Mouse (Mus musculus) kidney, postnatal 0 days (tissue): ENCODE measurements around the gene Gm17018. TPM values are rescaled to one million over a fixed set of nuclear protein-coding genes. Genes with fewer than 3 reads are reported as not detected.

Source experiments
- ATAC-seq: fragments of 200-750 bp; cut with Nextera tagmentation; replicated peaks from 2 replicates; pipeline ENCODE4 v1.8.0; 2017; ENCODE audit warnings: low read depth, moderate number of reproducible peaks, moderate TSS enrichment, moderate library complexity; ENCODE audit not compliant: low FRiP score
- DNase-seq: peaks from one replicate; pipeline ENCODE4 v3.0.0-alpha.2; 2016; ENCODE audit warnings: low spot score
- H3K27ac ChIP-seq: fragments of 300-500 bp; sonication (generic); 2 replicates; pipeline ENCODE4 v1.5.1; 2014; ENCODE audit warnings: mild to moderate bottlenecking
- H3K27me3 ChIP-seq: fragments of 300-500 bp; sonication (generic); 2 replicates; pipeline ENCODE4 v1.6.1; 2014; ENCODE audit warnings: low read length, mixed read lengths; ENCODE audit not compliant: insufficient read depth
- H3K36me3 ChIP-seq: fragments of 300-500 bp; sonication (generic); 2 replicates; pipeline ENCODE4 v1.6.1; 2014; ENCODE audit warnings: low read length, mixed read lengths; ENCODE audit not compliant: insufficient read depth
- H3K4me1 ChIP-seq: fragments of 300-500 bp; sonication (generic); replicated peaks from 2 replicates; pipeline ENCODE4 v1.6.1; 2014; ENCODE audit warnings: antibody characterized with exemption, low read length, mixed read lengths; ENCODE audit not compliant: insufficient read depth
- H3K4me2 ChIP-seq: fragments of 300-500 bp; sonication (generic); 2 replicates; pipeline ENCODE4 v1.6.1; 2014; ENCODE audit warnings: mild to moderate bottlenecking, low read length, moderate library complexity, mixed read lengths
- H3K4me3 ChIP-seq: fragments of 300-500 bp; sonication (generic); replicated peaks from 2 replicates; pipeline ENCODE4 v1.5.1; 2014; ENCODE audit warnings: low read depth, low read length
- H3K9ac ChIP-seq: fragments of 300-500 bp; sonication (generic); 2 replicates; pipeline ENCODE4 v1.6.1; 2014; ENCODE audit warnings: low read depth, low read length
- H3K9me3 ChIP-seq: fragments of 300-500 bp; sonication (generic); replicated peaks from 2 replicates; pipeline ENCODE4 v1.6.1; 2016; ENCODE audit warnings: low read length, inconsistent platforms, mixed read lengths
- CTCF ChIP-seq: IDR thresholded peaks from 2 replicates; pipeline ENCODE4 v1.5.1; 2016; ENCODE audit warnings: antibody characterized with exemption, low read depth, mild to moderate bottlenecking, moderate library complexity
- WGBS: fragments of 180-500 bp; shearing (Covaris S2); extraction: QIAGEN DNeasy Blood & Tissue Kit; methylation state at CpG from one replicate; pipeline ENCODE4 v1.1.7; 2014; 5-methylcytosine and 5-hydroxymethylcytosine counted together
- polyA plus RNA-seq: library from polyadenylated mRNA; unstranded; fragments of >200 nt; fragmentation: Nextera tagmentation; extraction: Ambion mirVana; gene quantifications from 2 replicates; pipeline ENCODE4 v1.2.1, GENCODE M21; 2015

Gene Gm17018
- 48.6 and 49.2 TPM in 2 replicates for polyA plus RNA-seq

DNA sequence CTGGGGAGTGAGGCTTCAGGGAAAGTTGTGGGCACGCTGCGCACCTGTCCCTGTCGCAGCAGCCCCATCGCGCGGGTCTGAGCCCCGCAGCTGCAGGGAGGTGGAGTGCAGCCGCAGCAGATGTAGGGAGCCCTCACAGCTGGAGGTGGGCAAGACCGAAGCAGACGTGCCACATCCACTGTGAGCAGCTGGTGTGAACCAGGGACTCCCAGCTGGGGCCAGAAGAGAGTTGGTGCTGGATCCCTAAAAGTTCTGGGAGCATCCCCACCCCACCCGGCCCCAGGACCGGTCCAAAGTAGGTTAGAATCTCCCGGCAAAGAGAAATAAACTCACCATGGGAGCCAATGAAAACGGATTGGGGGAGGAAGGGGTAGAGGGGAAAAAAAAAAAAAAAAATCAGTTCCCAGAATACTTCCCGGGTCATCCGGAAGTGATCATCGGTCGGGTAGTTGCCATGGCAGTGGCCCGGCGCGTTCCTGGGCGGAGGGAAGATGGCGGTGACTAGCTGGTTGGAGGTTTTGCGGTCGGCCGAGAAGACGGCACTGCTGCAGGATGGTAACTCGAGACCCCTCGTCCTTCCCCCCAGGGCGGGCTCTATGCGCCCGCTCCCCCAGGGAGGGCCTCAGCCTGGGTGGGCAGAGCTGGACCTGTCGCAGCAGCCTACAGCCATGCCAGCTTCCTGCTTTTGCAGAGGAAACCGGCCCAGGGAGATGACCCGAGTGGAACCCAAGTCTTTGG lies at the start of gene Gm17018, which contains the start of gene Poll:
Gm17018 (plus strand) TSS at position 463 of the 738 bp plus-strand sequence.
Poll (minus strand) TSS at position 379 of the 738 bp plus-strand sequence.
- no peak for TF ChIP-seq CTCF
- peak within 1 kb of the TSS; percentile 52; the same call in 1 of the 2 replicates for H3K27ac ChIP-seq
- ATAC-seq = peak; percentile 85
- DNase-seq = peak; percentile 93
- under 1% methylated on average over 35 of the region's 35 CpGs for WGBS
- peak within 1 kb of the TSS; percentile 78 for H3K9ac ChIP-seq
- H3K4me3 ChIP-seq = peak within 1 kb of the TSS; percentile 66
- H3K27me3 ChIP-seq = no peaks in the 10 kb centered on the region
- no peaks in the 10 kb centered on the region for H3K9me3 ChIP-seq
- no peaks in the 10 kb centered on the region for H3K36me3 ChIP-seq
- peaks cover 5% of the 10 kb centered on the region for H3K4me1 ChIP-seq
- H3K4me2 ChIP-seq = peak within 1 kb of the TSS; percentile 96

DNA sequence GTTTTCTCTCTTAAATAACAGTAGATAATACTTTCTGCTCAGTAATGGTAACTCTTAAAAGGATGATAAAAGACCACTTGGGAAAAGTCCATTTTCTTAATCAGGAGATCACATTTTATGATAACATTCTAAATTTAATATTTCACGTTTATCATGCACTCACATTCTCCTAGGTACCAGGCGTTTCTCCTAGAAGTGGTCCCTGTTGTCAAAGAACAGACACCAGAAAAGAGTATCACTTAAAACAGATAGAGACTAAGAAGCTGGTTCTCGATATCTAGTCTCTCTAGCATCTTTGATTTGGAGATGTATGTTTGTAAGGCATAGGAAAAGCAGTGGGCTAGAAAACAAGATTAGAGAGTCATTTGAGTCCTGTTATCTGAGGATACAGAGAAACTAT lies 49.7 kb upstream of the Gm17018 start:
- WGBS = 75% methylated on average over 3 of the region's 3 CpGs

DNA sequence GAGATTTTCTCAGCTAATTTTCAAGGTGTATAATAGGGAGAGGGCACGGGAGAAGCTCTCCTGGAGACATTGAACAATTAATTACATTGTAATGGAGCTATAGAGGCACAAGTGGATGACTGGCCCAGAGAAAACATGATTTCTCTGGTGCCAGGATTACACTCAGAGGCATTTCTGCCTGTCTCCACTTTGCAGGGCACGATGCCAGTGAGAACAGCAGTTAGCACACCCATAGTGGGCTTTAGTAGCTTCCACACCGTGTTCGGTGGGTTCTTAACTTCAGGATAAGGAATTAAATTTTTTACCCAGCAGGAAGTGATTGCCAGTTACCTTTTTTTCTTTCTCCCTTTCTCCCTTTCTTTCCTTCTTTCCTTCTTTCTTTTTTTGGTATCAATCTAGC lies 49.0 kb upstream of the Gm17018 start:
- peaks cover 20% of the 10 kb centered on the region for H3K36me3 ChIP-seq
- no peak overlapping the region for H3K4me3 ChIP-seq
- H3K9me3 ChIP-seq = no peaks in the 10 kb centered on the region
- no peak overlapping the region for H3K4me2 ChIP-seq
- no peaks in the 10 kb centered on the region for H3K27me3 ChIP-seq
- 80% methylated on average over 4 of the region's 4 CpGs for WGBS
- TF ChIP-seq CTCF = no peak
- H3K4me1 ChIP-seq = no peaks in the 10 kb centered on the region
- DNase-seq (no peak), ATAC-seq (no peak)
- no peak overlapping the region for H3K9ac ChIP-seq
- no peak overlapping the region for H3K27ac ChIP-seq

More for the DNA sequence above, 49.7 kb upstream of the Gm17018 start:
- DNase-seq (no peak), ATAC-seq (no peak)
- no peaks in the 10 kb centered on the region for H3K9me3 ChIP-seq
- H3K9ac ChIP-seq = no peak overlapping the region
- no peaks in the 10 kb centered on the region for H3K4me1 ChIP-seq
- H3K27ac ChIP-seq = no peak overlapping the region
- no peak overlapping the region for H3K4me2 ChIP-seq
- H3K36me3 ChIP-seq = peaks cover 17% of the 10 kb centered on the region
- TF ChIP-seq CTCF = no peak
- no peaks in the 10 kb centered on the region for H3K27me3 ChIP-seq
- H3K4me3 ChIP-seq = no peak overlapping the region

DNA sequence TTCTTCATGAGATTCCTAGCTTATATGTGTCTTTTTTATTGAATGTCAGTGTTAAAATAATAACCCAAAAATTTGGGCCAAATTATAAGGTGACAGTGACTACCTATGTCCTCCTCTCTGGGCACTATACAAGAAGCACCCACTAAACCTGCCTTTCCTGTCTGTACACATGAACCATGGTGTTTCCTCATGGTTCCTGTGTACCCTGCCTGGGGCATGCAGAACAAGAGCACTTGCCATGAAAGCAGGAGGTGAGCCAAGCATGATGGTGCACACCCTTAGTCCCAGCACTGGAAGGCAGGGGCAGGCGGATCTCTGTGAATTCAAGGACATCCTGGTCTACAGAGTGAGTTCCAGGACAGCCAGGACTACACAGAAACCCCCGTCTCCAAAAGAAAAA lies 45.1 kb upstream of the Gm17018 start:
- DNase-seq (no peak), ATAC-seq (no peak)
- Histone ChIP-seq H3K27me3 (no peaks in the 10 kb centered on the region), H3K4me2 (no peak overlapping the region), H3K9me3 (no peaks in the 10 kb centered on the region), H3K4me1 (no peaks in the 10 kb centered on the region), H3K4me3 (no peak overlapping the region), H3K9ac (no peak overlapping the region), H3K36me3 (peaks cover 39% of the 10 kb centered on the region), H3K27ac (no peak overlapping the region)
- WGBS = 92% methylated on average over 2 of the region's 2 CpGs
- no peak for TF ChIP-seq CTCF

GRCm38 (mm10) chr19:45516264-45516663 lies 44.2 kb upstream of the Gm17018 start:
- no peaks in the 10 kb centered on the region for H3K9me3 ChIP-seq
- peaks cover 42% of the 10 kb centered on the region for H3K36me3 ChIP-seq
- no peak overlapping the region for H3K9ac ChIP-seq
- ATAC-seq (no peak), DNase-seq (no peak)
- no peaks in the 10 kb centered on the region for H3K4me1 ChIP-seq
- WGBS = 94% methylated on average over 12 of the region's 12 CpGs
- H3K27me3 ChIP-seq = no peaks in the 10 kb centered on the region
- H3K27ac ChIP-seq = no peak overlapping the region
- no peak overlapping the region for H3K4me2 ChIP-seq
- no peak for TF ChIP-seq CTCF
- H3K4me3 ChIP-seq = no peak overlapping the region

- no peak overlapping the region for H3K4me2 ChIP-seq
- 90% methylated on average over 7 of the region's 7 CpGs for WGBS
- DNase-seq = no peak
- peaks cover 23% of the 10 kb centered on the region for H3K36me3 ChIP-seq
- no peak overlapping the region for H3K4me3 ChIP-seq
- TF ChIP-seq CTCF = no peak
- no peak overlapping the region for H3K27ac ChIP-seq
- H3K9me3 ChIP-seq = no peaks in the 10 kb centered on the region
- no peaks in the 10 kb centered on the region for H3K27me3 ChIP-seq
- no peak overlapping the region for H3K9ac ChIP-seq
- no peaks in the 10 kb centered on the region for H3K4me1 ChIP-seq
- no peak for ATAC-seq
These were observed 33.0 kb upstream of the Gm17018 start for GRCm38 (mm10) chr19:45527382-45527781.
